22 mouse cellular contexts compared by ENCODE assay signal in the genomic region with DNA sequence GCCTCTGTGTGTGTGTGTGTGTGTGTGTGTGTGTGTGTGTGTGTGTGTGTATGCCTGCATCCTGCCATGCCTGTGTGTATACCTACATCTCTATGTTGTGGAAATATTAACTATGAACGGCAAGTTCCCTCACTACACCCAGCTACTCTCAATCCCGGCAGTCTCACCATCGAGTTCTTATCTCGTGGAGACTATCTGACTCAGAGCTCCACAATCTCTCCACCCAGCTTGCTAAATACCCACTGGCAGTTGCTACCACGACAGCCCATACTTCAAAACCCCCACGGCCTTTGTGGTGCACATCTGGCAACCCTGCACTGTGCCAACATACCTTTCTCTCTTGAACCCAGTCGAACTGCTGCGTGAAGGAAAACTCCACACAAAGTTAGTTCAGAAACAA. TPM values are rescaled to one million over a fixed set of nuclear protein-coding genes. Genes with fewer than 3 reads are reported as not detected.
"Had no signal": no experiment of that assay in that cellular context is flagged by ENCODE, and none has a peak within 500 bp of the region (broad histone marks: within the 10 kb centered on the region; RNA-seq: fewer than 3 reads in every experiment).

No protein-coding gene starts in this region.

- H3K9ac ChIP-seq: neural tube, embryonic 15.5 days had no signal

- H3K4me3 ChIP-seq: left cerebral cortex, adult 2 months; limb, embryonic 10.5 days; midbrain, embryonic 10.5 days; myocyte; neural tube, embryonic 15.5 days had no signal

- H3K4me2 ChIP-seq: neural tube, embryonic 15.5 days had no signal

- H3K27me3 ChIP-seq: neural tube, embryonic 15.5 days had no signal

- H3K4me1 ChIP-seq: limb, embryonic 10.5 days; neural tube, embryonic 15.5 days had no signal

- DNase-seq: kidney, adult 18-20 months; kidney, postnatal 14 days; lung, adult 2 months; lung, postnatal 36 days; midbrain, embryonic 14.5 days; right cerebral cortex, adult 18-20 months; right cerebral cortex, postnatal 25 days; thymus, adult 2 months; thymus, postnatal 25 days had no signal

- H3K27ac ChIP-seq: left cerebral cortex, adult 2 months; limb, embryonic 10.5 days; midbrain, embryonic 10.5 days; neural tube, embryonic 15.5 days had no signal

- ATAC-seq: lung, postnatal 0 days had no signal

- H3K36me3 ChIP-seq: limb, embryonic 10.5 days; midbrain, embryonic 10.5 days; neural tube, embryonic 15.5 days had no signal

- H3K9me3 ChIP-seq: limb, embryonic 10.5 days; midbrain, embryonic 10.5 days; neural tube, embryonic 15.5 days had no signal

RNA-seq across cellular contexts. Expression of gene Gm853, which starts 22.5 kb away (rescaled TPM):
- total RNA-seq: layer of hippocampus, postnatal 25 days; left cerebral cortex, adult 2 months; left cerebral cortex, postnatal 14 days; megakaryocyte, adult 5-6 weeks had no signal
- polyA plus RNA-seq: kidney, embryonic 14.5 days; large intestine, adult 2 months; limb, embryonic 10.5 days; lung, adult 2 months; lung, postnatal 0 days; midbrain, embryonic 14.5 days; myocyte; neural tube, embryonic 11.5 days; neural tube, embryonic 15.5 days; testis, adult 2 months had no signal
